Mouse (Mus musculus): ENCODE results near the gene H2-Q2.
"Not testable (repeated sequence)": the region's sequence is repeated elsewhere in the genome, so short reads cannot be mapped to it uniquely, and the experiment has no call there.

The H2-Q2 gene

DNA sequence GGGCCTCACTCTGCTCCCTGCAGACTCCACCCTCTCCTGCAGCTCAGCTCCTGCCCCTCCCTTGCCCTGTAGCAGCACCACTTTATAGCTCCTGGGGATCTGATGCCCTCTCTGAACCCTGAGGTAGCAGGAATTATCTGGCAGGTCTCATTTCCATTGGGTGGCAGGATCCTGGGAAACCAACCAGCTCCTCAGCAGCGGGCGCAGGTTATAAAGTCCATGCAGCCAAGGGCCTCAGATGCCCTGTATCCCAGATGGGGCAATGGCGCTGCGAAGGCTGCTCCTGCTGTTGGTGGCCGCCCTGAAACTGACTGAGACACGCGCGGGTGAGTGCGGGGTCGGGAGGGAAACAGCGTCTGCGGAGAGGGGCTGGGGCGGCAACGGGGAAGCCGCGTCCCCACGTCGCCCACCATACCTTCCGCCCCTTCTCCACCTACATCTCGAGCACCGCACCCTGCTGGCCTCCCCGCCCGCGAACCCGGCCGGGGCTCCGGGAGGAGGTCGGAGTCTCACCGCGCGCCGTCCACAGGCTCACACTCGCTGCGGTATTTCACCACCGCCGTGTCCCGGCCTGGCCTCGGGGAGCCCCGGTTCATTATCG is at the start of gene H2-Q2:
Gene H2-Q2, plus strand, starts transcription at position 172 of the 601 bp plus-strand sequence.
- peak; percentile 13 for DNase-seq

DNA sequence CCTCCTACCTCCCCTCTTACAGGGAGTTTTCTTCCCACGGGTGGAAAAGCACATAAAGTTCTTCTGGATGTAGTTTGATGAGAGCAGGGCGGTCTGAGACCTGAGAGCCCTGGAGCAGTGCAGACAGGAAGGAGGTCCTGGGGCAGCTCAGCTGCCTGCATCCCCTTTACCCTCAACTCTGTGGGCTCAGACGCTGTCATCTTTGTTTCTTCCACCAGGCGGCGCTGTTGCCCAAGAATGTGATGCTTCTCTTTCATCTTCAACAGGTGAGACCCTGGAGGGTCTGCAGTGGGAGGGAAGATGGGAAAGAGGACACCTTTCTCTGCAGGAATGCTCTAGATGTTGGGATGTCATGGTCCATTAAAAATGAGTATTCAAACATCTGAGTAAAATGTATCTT is 46.2 kb upstream of the H2-Q2 start:
- DNase-seq, result peak; percentile 56

DNA sequence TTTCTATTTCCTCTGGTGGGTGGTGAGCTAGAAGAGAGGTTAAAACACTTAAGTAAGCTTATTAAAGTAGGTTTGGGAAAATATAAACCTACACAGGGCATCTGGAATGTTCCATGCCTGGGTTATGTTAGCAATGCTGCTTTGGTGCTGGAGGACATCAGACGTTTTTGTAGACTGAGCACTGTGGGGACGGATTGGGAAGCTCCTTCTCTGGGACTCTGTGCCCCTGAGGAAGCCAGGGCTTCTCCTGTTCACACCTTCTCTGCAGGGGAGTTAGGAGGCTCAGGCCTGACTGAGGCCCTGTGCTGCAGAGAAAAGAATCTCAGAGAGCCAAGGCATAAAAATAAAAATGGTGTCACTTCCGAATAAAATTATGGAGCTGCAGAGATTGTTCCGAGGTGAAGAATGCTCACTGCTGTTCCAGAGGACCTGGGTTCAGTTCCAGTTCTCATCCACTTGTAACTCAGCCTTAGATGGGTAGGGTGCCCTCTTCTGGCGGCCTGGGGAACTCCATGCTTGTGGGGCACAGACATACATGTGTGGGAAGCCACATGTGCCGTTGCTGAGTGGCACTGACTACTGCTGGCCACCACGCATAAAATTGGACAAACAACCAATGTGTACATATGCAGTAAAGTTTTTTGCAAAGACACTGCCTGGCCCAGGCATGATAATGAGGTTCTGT is 41.6 kb upstream of the H2-Q2 start:
- DNase-seq, result not testable (repeated sequence)

DNA sequence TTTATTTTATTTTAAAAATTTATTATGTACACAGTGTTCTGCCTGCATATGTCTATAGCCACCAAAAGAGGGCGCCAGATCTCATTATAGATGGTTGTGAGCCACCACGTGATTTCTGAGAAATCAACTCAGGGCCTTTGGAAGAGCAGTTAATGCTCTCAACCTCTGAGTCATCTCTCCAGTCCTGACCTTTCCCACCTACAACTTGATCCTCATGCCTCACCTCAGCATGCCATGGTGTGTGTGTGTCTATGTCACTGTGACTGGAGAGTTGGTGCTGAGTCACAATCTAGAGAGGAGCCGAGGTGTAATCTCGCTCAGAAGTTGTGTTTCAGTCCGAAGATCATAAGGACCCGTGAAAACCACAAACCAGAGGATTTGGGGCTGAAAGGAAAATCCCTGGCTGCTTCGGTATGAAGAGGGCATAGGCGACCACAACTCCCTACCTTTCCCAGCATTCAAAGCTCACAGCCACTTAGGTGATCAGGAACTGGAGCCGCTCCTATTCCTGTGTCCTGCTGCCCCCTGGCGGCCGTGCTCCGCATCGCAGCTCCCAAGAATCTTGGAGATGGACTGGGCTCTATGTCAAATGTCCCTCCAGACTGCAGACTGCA is 40.3 kb upstream of the H2-Q2 start:
- DNase-seq, result peak; percentile 80

DNA sequence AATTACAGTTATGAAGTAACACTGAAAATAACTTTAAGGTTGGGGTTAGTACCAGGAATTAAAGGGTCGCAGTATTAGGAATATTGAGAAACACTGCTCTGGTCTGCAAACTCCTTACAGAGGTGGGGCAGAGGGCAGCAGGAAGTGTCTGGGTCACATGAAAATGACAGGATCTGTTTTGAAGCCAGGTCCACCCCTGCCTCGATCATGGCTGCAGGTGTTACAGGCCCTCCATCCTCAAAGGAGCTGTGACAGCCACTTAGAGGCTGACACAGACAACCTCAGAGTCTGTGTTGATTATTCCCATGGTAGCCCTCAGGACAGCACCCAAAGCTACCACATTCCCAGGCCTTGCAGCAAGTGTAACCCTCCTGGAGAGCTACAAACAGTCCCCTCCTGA is 38.8 kb upstream of the H2-Q2 start:
- DNase-seq, result no peak

DNA sequence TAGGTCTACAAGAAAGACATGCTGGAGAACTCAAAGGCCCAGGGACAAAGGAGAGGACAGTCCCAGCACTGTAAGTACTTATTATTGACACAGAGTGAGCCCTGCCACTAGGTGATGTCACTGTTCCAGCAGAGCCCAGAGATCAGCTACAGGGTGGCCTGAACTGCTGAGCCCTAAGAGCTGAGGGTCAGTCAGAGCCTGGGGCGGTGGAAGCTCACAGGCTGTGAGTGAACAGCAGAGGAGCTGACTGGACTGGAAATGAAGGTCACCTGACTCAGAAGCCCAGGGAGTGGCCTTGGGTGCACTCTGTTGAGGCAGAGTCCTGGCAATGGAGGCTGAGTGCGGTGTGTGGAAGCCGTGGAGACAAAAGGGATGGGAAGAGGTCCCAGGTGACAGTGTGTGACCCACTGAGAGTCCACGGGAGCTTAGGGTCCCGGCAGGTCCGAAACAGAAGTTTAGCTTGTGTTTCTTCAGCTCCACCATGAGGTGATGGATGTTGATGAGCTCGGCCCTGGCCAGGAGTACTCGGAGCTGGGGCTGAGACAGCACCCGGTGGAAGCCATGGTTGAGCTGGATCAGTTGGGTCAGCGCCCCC is 38.2 kb upstream of the H2-Q2 start:
- no peak for DNase-seq

DNA sequence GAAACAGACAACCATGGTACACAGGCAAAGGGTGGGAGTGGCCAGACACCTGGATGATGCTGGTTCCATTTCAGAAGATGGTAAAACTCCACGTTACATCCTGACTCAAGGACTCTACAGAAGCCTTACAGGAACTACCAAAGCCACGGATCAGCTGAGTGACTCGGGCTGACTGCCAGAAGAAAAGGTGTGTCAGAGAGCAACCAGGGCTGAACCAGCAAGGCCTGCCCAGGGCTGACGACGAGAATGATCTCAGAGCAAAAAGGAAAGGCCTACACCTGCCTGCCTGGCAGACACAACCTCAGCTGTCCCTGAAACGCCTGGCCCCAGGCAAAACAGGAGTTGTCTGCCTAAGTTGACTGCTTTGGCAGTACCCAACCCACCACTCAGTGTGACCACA is 37.6 kb upstream of the H2-Q2 start:
- DNase-seq, result no peak

DNA sequence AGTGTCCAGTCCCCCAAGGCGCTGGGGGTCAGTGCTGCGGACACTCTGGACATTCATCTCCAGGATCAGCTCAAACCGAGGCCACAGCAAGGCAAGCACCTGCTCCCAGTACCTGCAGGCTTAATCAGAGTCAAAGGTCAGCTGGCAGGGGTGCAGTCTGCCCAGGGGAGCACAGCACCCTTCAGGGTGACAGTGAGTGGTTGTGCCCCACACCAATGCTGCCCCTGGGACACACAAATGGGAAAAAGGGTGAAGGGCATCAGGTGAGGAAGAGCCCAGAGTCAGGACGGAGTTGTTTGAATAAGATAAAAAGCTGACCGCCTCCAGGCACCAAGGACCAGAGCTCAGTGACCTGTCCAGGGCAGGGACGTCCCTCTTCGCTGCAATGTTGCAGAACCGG is 37.1 kb upstream of the H2-Q2 start:
- not testable (repeated sequence) for DNase-seq

DNA sequence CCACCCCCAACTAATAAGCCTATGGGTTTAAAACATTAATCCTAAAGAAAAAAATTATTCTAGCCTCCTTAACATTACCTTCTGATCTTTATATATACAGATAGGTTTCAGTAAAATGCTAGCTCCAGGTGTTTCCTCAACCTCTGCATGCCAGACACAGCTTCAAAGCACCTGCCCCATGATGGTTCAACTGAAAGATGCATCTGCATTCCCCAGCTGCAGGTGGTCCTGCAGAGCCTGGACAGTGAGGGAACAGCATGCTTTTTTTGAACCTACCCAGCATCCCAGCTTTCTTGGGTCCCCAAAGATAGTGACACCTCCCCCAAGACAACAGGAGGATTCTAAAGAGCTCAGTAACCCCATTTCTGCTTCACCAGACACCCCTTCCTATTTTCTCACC is 23.4 kb upstream of the H2-Q2 start:
- DNase-seq, result no peak

DNA sequence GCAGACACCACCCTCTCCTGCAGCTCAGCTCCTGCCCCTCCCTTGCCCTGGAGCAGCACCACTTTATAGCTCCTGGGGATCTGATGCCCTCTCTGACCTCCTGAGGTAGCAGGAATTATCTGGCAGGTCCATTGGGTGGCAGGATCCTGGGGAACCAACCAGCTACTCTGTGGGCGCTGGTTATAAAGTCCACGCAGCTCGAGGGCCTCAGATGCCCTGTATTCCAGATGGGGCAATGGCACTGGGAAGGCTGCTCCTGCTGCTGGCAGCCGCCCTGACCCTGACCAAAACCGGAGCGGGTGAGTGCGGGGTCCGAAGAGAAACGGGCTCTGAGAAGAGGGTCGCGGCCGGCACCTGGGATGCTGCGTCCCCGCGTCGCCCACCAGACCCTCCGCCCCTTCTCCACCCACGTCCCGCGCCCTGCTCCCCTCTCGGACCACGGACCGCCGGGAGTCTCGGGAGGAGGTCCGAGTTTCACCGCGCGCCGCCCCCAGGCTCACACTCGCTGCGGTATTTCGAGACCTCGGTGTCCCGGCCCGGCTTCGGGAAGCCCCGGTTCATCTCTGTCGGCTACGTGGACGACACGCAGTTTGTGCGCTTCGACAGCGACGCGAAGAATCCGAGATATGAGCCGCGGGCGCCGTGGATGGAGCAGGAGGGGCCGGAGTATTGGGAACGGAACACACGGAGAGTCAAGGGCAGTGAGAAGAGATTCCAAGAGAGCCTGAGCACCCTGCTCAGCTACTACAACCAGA is 21.5 kb upstream of the H2-Q2 start, which contains the start of gene H2-Q1:
Gene H2-Q1, plus strand, starts transcription at position 79 of the 755 bp plus-strand sequence.
- DNase-seq, result peak; percentile 12

DNA sequence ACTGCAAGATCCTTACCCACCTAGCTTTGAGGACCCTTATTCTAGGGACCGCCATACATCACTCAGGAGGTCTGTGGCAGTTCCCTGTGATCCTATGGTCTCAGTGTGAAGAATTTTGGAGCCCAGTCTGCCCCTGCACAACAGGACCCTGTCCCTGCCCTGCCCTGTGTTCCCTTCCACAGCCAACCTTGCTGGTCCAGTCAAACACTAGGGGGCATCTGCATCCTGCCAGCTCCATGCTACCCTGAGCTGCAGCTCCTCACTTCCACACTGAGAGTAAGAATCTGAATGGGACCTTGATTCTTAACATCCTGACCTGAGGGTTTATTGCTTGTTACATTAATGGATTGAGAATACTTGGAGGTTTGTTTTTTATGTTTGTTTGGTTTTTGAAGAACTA is 16.9 kb upstream of the H2-Q2 start:
- DNase-seq, result not testable (repeated sequence)

DNA sequence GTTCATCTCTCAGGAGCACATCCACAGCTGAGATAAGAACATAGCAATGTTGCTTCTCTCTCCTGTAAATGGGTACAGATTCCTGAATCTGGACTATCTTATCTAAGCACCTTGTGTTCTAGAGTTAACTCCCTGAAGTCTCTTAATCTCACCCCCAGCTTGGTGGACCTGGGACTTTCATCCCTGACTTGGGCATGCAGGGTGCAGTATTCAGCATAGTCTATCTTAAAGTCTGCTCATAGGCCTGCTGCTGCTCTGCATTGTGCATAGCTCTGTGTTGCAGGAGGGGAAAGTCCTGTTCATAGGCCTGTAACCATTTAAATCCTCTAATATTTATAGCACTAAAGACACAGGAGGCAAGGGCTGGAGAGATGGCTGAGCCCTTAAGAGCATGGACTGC is 16.0 kb upstream of the H2-Q2 start:
- not testable (repeated sequence) for DNase-seq

DNA sequence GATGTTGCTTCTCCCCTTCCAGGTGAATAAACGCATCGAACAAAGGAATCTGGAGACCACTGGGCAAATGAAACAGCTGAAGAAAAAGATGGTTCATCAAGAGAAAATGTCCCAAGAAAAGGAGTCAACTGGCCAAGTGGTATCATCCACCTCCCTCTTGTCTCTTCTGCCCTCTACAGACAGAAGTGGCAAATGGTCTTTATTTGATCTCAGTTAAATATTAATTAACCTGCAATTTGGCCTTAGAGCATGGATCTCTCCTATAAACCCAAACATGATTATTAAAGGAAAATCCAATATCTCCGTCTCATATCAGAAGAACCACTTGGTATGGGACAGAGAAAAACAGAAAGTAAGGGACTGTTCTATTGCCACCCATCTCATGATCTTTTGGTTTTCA is 12.3 kb upstream of the H2-Q2 start:
- DNase-seq, result not testable (repeated sequence)

DNA sequence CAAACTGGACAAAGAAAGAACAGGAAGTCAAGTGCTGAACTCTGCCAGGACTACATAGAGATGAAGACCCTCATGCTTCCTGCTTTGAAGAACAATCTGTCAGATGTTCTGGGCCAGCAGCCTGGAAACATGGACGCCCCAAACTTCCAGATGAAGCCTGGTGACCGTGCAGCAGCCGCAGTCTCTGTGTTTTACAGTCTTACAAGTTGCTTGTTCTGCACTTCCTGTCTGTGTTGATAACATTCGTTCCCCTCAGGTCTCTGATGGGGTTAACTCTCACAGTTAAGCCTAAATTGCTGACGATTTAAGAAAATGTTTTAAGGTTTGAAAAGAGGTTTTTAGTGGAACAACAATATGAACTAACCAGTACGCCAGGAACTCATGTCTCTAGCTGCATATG is 10.5 kb upstream of the H2-Q2 start:
- not testable (repeated sequence) for DNase-seq

DNA sequence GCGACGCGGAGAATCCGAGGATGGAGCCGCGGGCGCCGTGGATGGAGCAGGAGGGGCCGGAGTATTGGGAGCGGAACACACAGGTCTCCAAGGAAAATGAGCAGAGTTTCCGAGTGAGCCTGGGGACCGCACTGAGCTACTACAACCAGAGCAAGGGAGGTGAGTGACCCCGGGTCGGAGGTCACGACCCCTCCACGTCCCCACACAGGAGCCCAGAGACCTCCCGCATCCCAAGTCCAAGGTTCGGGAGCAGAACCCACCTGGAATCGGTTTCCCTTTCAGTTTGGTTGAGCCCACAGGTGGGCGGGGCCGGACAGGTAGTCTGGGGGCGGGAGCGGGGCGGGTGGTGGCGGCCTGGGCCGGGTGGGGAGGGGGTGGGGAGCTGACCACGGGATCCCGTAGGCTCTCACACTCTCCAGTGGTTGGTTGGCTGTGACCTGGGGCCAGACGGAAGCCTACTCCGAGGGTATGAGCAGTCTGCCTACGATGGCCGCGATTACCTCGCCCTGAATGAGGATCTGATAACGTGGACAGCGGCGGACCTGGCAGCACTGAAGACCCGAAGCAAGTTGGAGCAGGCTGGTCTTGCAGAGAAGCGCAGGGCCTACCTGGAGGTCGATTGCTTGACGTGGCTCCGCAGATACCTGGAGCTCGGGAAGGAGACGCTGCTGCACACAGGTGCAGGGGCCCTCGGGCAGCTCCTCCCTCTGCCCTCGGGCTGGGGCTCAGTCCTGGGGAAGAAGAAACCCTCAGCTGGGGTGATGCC is 852 bp downstream of the H2-Q2 start:
- peak; percentile 12 for DNase-seq

DNA sequence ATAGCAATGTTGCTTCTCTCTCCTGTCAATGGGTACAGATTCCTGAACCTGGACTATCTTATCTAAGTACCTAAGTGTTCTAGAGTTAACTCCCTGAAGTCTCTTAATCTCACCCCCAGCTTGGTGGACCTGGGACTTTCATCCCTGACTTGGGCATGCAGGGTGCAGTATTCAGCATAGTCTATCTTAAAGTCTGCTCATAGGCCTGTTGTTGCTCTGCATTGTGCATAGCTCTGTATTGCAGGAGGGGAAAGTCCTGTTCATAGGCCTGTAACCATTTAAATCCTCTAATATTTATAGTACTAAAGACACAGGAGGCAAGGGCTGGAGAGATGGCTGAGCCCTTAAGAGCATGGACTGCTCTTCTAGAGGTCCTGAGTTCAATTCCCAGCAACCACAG is 5.6 kb downstream of the H2-Q2 start:
- DNase-seq, result not testable (repeated sequence)

DNA sequence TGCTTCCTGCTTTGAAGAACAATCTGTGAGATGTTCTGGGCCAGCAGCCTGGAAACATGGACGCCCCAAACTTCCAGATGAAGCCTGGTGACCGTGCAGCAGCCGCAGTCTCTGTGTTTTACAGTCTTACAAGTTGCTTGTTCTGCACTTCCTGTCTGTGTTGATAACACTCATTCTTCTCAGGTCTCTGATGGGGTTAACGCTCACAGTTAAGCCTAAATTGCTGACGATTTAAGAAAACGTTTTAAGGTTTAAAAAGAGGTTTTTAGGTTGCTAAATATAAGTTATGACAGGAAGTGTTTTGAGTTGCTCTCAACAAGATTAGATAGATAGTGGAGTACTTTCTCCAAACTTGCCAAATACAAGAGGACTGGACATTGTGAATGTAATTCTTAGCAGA is 11.2 kb downstream of the H2-Q2 start:
- DNase-seq, result not testable (repeated sequence)

DNA sequence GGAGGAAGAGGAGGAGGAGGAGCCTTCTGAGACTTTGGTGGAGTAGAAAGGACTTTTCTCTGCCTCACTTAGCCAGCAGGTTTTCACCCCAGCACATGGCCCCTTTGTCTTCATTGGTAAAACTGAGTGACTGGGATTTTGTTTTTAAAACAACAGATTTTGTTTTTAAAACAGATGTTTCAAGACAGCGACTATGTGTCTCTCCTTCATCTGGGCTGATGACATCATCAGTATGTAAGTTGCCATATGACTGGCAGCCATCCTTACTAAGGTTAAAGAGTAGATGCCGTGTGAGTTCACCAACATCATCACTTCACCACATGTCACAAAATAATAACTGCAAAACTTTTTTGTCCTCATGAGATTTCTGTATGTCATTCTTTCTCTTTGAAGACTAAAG is 12.0 kb downstream of the H2-Q2 start:
- no peak for DNase-seq

DNA sequence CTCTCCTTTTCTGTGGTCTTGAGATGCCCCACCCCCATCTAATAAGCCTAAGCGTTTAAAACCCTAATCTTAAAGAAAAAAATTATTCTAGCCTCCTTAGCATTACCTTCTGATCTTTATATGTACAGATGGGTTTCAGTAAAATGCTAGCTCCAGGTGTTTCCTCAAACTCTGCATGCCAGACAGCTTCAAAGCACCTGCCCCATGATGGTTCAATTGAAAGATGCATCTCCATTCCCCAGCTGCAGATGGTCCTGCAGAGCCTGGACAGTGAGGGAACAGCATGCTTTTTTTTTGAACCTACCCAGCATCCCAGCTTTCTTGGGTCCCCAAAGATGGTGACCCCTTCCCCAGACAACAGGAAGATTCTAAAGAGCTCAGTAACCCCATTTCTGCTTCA is 15.0 kb downstream of the H2-Q2 start:
- no peak for DNase-seq

DNA sequence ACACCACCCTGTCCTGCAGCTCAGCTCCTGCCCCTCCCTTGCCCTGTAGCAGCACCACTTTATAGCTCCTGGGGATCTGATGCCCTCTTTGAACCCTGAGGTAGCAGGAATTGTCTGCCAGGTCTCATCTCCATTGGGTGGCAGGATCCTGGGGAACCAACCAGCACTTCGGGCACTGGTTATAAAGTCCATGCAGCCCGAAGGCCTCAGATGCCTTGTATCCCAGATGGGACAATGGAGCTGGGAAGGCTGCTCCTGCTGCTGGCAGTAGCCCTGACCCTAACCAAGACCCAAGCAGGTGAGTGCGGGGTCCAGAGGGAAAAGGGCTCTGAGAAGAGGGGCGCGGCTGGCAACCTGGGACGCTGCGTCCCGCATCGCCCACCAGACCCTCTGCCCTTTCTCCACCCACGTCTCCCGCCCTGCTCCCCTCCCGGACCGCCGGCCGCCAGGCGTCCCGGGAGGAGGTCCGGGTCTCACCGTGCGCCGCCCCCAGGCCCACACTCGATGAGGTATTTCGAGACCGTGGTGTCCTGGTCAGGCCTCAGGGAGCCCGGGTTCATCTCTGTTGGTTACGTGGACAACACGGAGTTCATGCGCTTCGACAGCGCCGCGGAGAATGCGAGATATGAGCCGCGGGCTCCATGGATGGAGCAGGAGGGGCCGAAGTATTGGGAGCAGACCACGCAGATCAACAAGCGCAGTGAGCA is 16.9 kb downstream of the H2-Q2 start:
- peak; percentile 29 for DNase-seq

DNA sequence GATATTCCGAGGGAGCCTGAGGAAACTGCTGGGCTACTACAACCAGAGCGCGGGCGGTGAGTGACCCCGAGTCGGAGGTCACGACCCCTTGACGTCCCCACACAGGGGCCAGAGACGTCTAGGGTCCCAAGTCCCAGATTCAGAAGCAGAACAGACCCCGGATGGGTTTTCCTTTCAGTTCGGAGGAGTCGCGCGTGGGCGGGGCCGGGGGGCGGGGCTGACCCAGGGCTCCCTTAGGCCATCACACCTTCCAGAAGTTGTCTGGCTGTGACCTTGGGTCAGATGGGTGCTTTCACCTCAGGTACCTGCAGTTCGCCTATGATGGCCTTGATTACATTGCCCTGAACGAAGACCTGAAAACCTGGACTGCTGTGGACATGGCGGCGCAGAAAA is 17.4 kb downstream of the H2-Q2 start:
- DNase-seq, result no peak

DNA sequence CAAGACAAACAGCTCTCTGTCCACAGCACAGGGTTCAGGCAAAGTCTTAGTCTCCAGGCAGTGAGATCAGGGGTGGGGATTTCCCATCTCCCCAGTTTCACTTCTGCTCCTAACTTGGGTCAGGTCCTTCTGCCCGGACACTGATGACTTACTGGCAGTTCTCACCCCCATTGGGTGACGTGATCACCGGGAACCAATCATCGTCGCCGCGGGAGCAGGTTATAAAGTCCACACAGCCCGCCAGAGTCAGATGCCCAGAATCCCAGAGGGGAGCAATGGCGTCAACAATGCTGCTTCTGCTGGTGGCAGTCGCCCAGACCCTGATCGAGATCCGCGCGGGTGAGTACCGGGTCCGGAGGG is 37.3 kb downstream of the H2-Q2 start, which contains the start of gene H2-Q4:
Gene H2-Q4, plus strand, starts transcription at position 249 of the 360 bp plus-strand sequence.
- DNase-seq, result peak; percentile 76
